Mouse (Mus musculus): Measurements from ENCODE around the gene Usp16. TPM values are rescaled to one million over a fixed set of nuclear protein-coding genes. Genes with fewer than 3 reads are reported as not detected.

Gene Usp16
- total RNA-seq (2021): 10 to 100 TPM; 38.1 to 41.4 TPM

GRCm38 (mm10) chr16:87454419-87455179 is at the start of gene Usp16:
Usp16 (plus strand) TSS chr16:87454703.
- intact Hi-C loops (cut with DNase I): loop anchor here (1.0 to 2.0 kb wide), 3 partner anchors 14 to 41 kb away; partner anchors contain the start of genes Cct8, Ltn1 and Rwdd2b
- DNase-seq (ENCODE audit: low spot score in 2 of 2): peak; percentile 92 to 96

- no peak for DNase-seq (ENCODE audit: low spot score in 2 of 2)
- intact Hi-C loops (cut with DNase I): loop anchor here (5.0 kb wide), 1 partner anchor 67 kb away; no protein-coding TSS in a partner anchor
Measured at GRCm38 (mm10) chr16:87405001-87405400, 49.5 kb upstream of the Usp16 start.

GRCm38 (mm10) chr16:87420662-87421061 is 33.8 kb upstream of the Usp16 start:
- intact Hi-C loops (cut with DNase I): loop anchor here (5.0 kb wide), 1 partner anchor 57 kb away; no protein-coding TSS in a partner anchor
- DNase-seq (ENCODE audit: low spot score in 2 of 2): no peak

GRCm38 (mm10) chr16:87427516-87427915 is 27.0 kb upstream of the Usp16 start:
- DNase-seq (ENCODE audit: low spot score in 2 of 2): no peak
- intact Hi-C loops (cut with DNase I): no loop called here

- peak; percentile 98 to 99 for DNase-seq (ENCODE audit: low spot score in 2 of 2)
- intact Hi-C loops (cut with DNase I): loop anchor here (2.0 kb wide), 1 partner anchor 23 kb away; the partner anchor contains the start of gene Usp16
Measured at GRCm38 (mm10) chr16:87432033-87432814, 22.3 kb upstream of the Usp16 start, which contains the start of gene Ltn1. Ltn1 (minus strand) TSS chr16:87432612.

- intact Hi-C loops (cut with DNase I): no loop called here
- DNase-seq (ENCODE audit: low spot score in 2 of 2): no peak
Measured at GRCm38 (mm10) chr16:87434266-87434665, 20.2 kb upstream of the Usp16 start.

GRCm38 (mm10) chr16:87434946-87435345 is 19.6 kb upstream of the Usp16 start:
- intact Hi-C loops (cut with DNase I): no loop called here
- no peak for DNase-seq (ENCODE audit: low spot score in 2 of 2)

GRCm38 (mm10) chr16:87435411-87436205 is 18.9 kb upstream of the Usp16 start:
- DNase-seq (ENCODE audit: low spot score in 2 of 2): no peak
- intact Hi-C loops (cut with DNase I): no loop called here

- no peak for DNase-seq (ENCODE audit: low spot score in 2 of 2)
- intact Hi-C loops (cut with DNase I): no loop called here
Measured at GRCm38 (mm10) chr16:87437096-87437495, 17.4 kb upstream of the Usp16 start.

- DNase-seq (ENCODE audit: low spot score in 2 of 2): no peak
- intact Hi-C loops (cut with DNase I): no loop called here
Measured at GRCm38 (mm10) chr16:87438697-87439096, 15.8 kb upstream of the Usp16 start.

GRCm38 (mm10) chr16:87440184-87440686 is 14.3 kb upstream of the Usp16 start, which contains the start of gene Rwdd2b:
Rwdd2b (minus strand) TSS chr16:87440573.
- intact Hi-C loops (cut with DNase I): loop anchor here (1.0 kb wide), 1 partner anchor 14 kb away; the partner anchor contains the start of gene Usp16
- peak; percentile 94 to 96 for DNase-seq (ENCODE audit: low spot score in 2 of 2)

- peak in 1 of 2 experiments; percentile 27 for DNase-seq (ENCODE audit: low spot score in 2 of 2)
- intact Hi-C loops (cut with DNase I): no loop called here
Measured at GRCm38 (mm10) chr16:87441089-87441488, 13.4 kb upstream of the Usp16 start.

- no peak for DNase-seq (ENCODE audit: low spot score in 2 of 2)
- intact Hi-C loops (cut with DNase I): no loop called here
Measured at GRCm38 (mm10) chr16:87442291-87442690, 12.2 kb upstream of the Usp16 start.

GRCm38 (mm10) chr16:87443245-87443644 is 11.3 kb upstream of the Usp16 start:
- no peak for DNase-seq (ENCODE audit: low spot score in 2 of 2)
- intact Hi-C loops (cut with DNase I): no loop called here

GRCm38 (mm10) chr16:87444071-87444470 is 10.4 kb upstream of the Usp16 start:
- intact Hi-C loops (cut with DNase I): no loop called here
- DNase-seq (ENCODE audit: low spot score in 2 of 2): no peak

- intact Hi-C loops (cut with DNase I): no loop called here
- no peak for DNase-seq (ENCODE audit: low spot score in 2 of 2)
Measured at GRCm38 (mm10) chr16:87445110-87445509, 9.4 kb upstream of the Usp16 start.

GRCm38 (mm10) chr16:87445528-87445927 is 9.0 kb upstream of the Usp16 start:
- no peak for DNase-seq (ENCODE audit: low spot score in 2 of 2)
- intact Hi-C loops (cut with DNase I): no loop called here

- no peak for DNase-seq (ENCODE audit: low spot score in 2 of 2)
- intact Hi-C loops (cut with DNase I): no loop called here
Measured at GRCm38 (mm10) chr16:87453226-87453625, 1.3 kb upstream of the Usp16 start.

- intact Hi-C loops (cut with DNase I): loop anchor here (2.0 kb wide), 1 partner anchor 22 kb away; the partner anchor contains the start of gene Ltn1
- no peak for DNase-seq (ENCODE audit: low spot score in 2 of 2)
Measured at GRCm38 (mm10) chr16:87455180-87455611, 693 bp downstream of the Usp16 start.

Data from left cerebral cortex, postnatal 25 days (tissue).